Mouse (Mus musculus) forebrain, embryonic 12.5 days (tissue): ENCODE data around the gene Cdk17. TPM values are rescaled to one million over a fixed set of nuclear protein-coding genes. Genes with fewer than 3 reads are reported as not detected.

ENCODE experiments used
- ATAC-seq: fragments of 200-750 bp; cut with Nextera tagmentation; 2 replicates; pipeline ENCODE4 v1.8.0; 2017; ENCODE audit warnings: moderate TSS enrichment; ENCODE audit not compliant: low FRiP score
- H3K27ac ChIP-seq: fragments of 300-500 bp; sonication (generic); 2 replicates; pipeline ENCODE4 v1.5.1; 2016; ENCODE audit warnings: mild to moderate bottlenecking
- H3K27me3 ChIP-seq: fragments of 300-500 bp; sonication (generic); 2 replicates; pipeline ENCODE4 v1.6.1; 2016; ENCODE audit warnings: mild to moderate bottlenecking
- H3K36me3 ChIP-seq: fragments of 300-500 bp; sonication (generic); replicated peaks from 2 replicates; pipeline ENCODE4 v1.6.1; 2016; ENCODE audit warnings: mild to moderate bottlenecking
- H3K4me1 ChIP-seq: fragments of 300-500 bp; sonication (generic); 2 replicates; pipeline ENCODE4 v1.6.1; 2016
- H3K4me2 ChIP-seq: fragments of 300-500 bp; sonication (generic); 2 replicates; pipeline ENCODE4 v1.6.1; 2016; ENCODE audit warnings: mild to moderate bottlenecking, moderate library complexity
- H3K4me3 ChIP-seq: fragments of 300-500 bp; sonication (generic); replicated peaks from 2 replicates; pipeline ENCODE4 v1.5.1; 2016; ENCODE audit warnings: mild to moderate bottlenecking
- H3K9ac ChIP-seq: fragments of 300-500 bp; sonication (generic); 2 replicates; pipeline ENCODE4 v1.6.1; 2016; ENCODE audit warnings: mild to moderate bottlenecking
- H3K9me3 ChIP-seq: fragments of 300-500 bp; sonication (generic); 2 replicates; pipeline ENCODE4 v1.6.1; 2016
- WGBS: fragments of 180-500 bp; shearing (Covaris S2); methylation state at CpG from one replicate; pipeline ENCODE4 v1.1.7; 2016; 5-methylcytosine and 5-hydroxymethylcytosine counted together
- polyA plus RNA-seq: library from polyadenylated mRNA; unstranded; fragments of >200 nt; fragmentation: Nextera tagmentation; extraction: Ambion mirVana; gene quantifications from 2 replicates; pipeline ENCODE4 v1.2.1, GENCODE M21; 2016

The Cdk17 gene
- polyA plus RNA-seq, 1 experiment from 2014 or later = 44.6 TPM

- 52% methylated on average over 8 of the region's 8 CpGs for WGBS
- Histone ChIP-seq H3K36me3 (peaks cover 24% of the 10 kb centered on the region), H3K9me3 (no peaks in the 10 kb centered on the region), H3K9ac (no peak overlapping the region), H3K27me3 (no peaks in the 10 kb centered on the region), H3K4me2 (no peak overlapping the region), H3K4me1 (no peaks in the 10 kb centered on the region; the same call in 1 of the 2 replicates), H3K27ac (no peak overlapping the region), H3K4me3 (no peak overlapping the region)
- no peak for ATAC-seq
Observed at GRCm38 (mm10) chr10:93227921-93228320, 67.2 kb downstream of the Cdk17 start.

- H3K9ac ChIP-seq = no peak overlapping the region
- WGBS = 70% methylated on average over 11 of the region's 11 CpGs
- H3K36me3 ChIP-seq = peaks cover 29% of the 10 kb centered on the region
- no peaks in the 10 kb centered on the region; the same call in 1 of the 2 replicates for H3K4me1 ChIP-seq
- no peak overlapping the region for H3K4me2 ChIP-seq
- no peak overlapping the region for H3K4me3 ChIP-seq
- ATAC-seq = no peak
- no peak overlapping the region for H3K27ac ChIP-seq
- no peaks in the 10 kb centered on the region for H3K27me3 ChIP-seq
- no peaks in the 10 kb centered on the region for H3K9me3 ChIP-seq
Observed at GRCm38 (mm10) chr10:93228401-93229007, 67.8 kb downstream of the Cdk17 start.

GRCm38 (mm10) chr10:93231490-93231889, 70.8 kb downstream of the Cdk17 start:
- H3K27ac ChIP-seq = no peak overlapping the region
- H3K4me3 ChIP-seq = no peak overlapping the region
- H3K9me3 ChIP-seq = no peaks in the 10 kb centered on the region
- H3K4me1 ChIP-seq = no peaks in the 10 kb centered on the region; the same call in 1 of the 2 replicates
- H3K9ac ChIP-seq = no peak overlapping the region
- no peak for ATAC-seq
- no peak overlapping the region for H3K4me2 ChIP-seq
- H3K36me3 ChIP-seq = peaks cover 45% of the 10 kb centered on the region
- WGBS = 59% methylated on average over 4 of the region's 4 CpGs
- H3K27me3 ChIP-seq = no peaks in the 10 kb centered on the region

- H3K27ac ChIP-seq = no peak overlapping the region
- no peaks in the 10 kb centered on the region for H3K9me3 ChIP-seq
- no peaks in the 10 kb centered on the region; the same call in 1 of the 2 replicates for H3K4me1 ChIP-seq
- 95% methylated on average over 5 of the region's 5 CpGs for whole genome bisulfite sequencing
- no peaks in the 10 kb centered on the region for H3K27me3 ChIP-seq
- no peak overlapping the region for H3K4me3 ChIP-seq
- no peak overlapping the region for H3K4me2 ChIP-seq
- H3K36me3 ChIP-seq = peaks cover 42% of the 10 kb centered on the region
- ATAC-seq = no peak
- H3K9ac ChIP-seq = no peak overlapping the region
Observed at GRCm38 (mm10) chr10:93231893-93232292, 71.2 kb downstream of the Cdk17 start.

- H3K9ac ChIP-seq = no peak overlapping the region
- no peaks in the 10 kb centered on the region for H3K4me1 ChIP-seq
- peaks cover 49% of the 10 kb centered on the region for H3K36me3 ChIP-seq
- 90% methylated on average over 6 of the region's 6 CpGs for WGBS
- no peak for ATAC-seq
- no peaks in the 10 kb centered on the region for H3K9me3 ChIP-seq
- no peak overlapping the region for H3K4me3 ChIP-seq
- H3K27ac ChIP-seq = no peak overlapping the region
- no peaks in the 10 kb centered on the region for H3K27me3 ChIP-seq
- no peak overlapping the region for H3K4me2 ChIP-seq
Observed at GRCm38 (mm10) chr10:93233665-93234194, 73.1 kb downstream of the Cdk17 start.

- H3K9me3 ChIP-seq = no peaks in the 10 kb centered on the region
- no peaks in the 10 kb centered on the region for H3K4me1 ChIP-seq
- no peak overlapping the region for H3K27ac ChIP-seq
- 92% methylated on average over 9 of the region's 9 CpGs for WGBS
- H3K4me2 ChIP-seq = no peak overlapping the region
- H3K9ac ChIP-seq = no peak overlapping the region
- H3K4me3 ChIP-seq = no peak overlapping the region
- ATAC-seq = no peak
- peaks cover 56% of the 10 kb centered on the region for H3K36me3 ChIP-seq
- H3K27me3 ChIP-seq = no peaks in the 10 kb centered on the region
Observed at GRCm38 (mm10) chr10:93234692-93235091, 74.0 kb downstream of the Cdk17 start.

- no peaks in the 10 kb centered on the region for H3K9me3 ChIP-seq
- no peak overlapping the region for H3K4me2 ChIP-seq
- peaks cover 48% of the 10 kb centered on the region for H3K36me3 ChIP-seq
- WGBS = 94% methylated on average over 9 of the region's 9 CpGs
- ATAC-seq = no peak
- no peak overlapping the region for H3K27ac ChIP-seq
- peaks cover 6% of the 10 kb centered on the region; the same call in 1 of the 2 replicates for H3K4me1 ChIP-seq
- no peak overlapping the region for H3K9ac ChIP-seq
- no peak overlapping the region for H3K4me3 ChIP-seq
- H3K27me3 ChIP-seq = no peaks in the 10 kb centered on the region
Observed at GRCm38 (mm10) chr10:93239201-93239806, 78.6 kb downstream of the Cdk17 start.

- Histone ChIP-seq H3K4me1 (peaks cover 6% of the 10 kb centered on the region; the same call in 1 of the 2 replicates), H3K36me3 (peaks cover 31% of the 10 kb centered on the region), H3K27me3 (no peaks in the 10 kb centered on the region), H3K4me2 (no peak overlapping the region), H3K27ac (no peak overlapping the region), H3K4me3 (no peak overlapping the region), H3K9ac (no peak overlapping the region), H3K9me3 (no peaks in the 10 kb centered on the region)
- WGBS = 7% methylated on average over 3 of the region's 3 CpGs
- ATAC-seq = no peak
Observed at GRCm38 (mm10) chr10:93242208-93242607, 81.5 kb downstream of the Cdk17 start.

GRCm38 (mm10) chr10:93242861-93243260, 82.2 kb downstream of the Cdk17 start:
- ATAC-seq = no peak
- Histone ChIP-seq H3K9me3 (no peaks in the 10 kb centered on the region), H3K4me3 (no peak overlapping the region), H3K36me3 (peaks cover 30% of the 10 kb centered on the region), H3K4me1 (peaks cover 8% of the 10 kb centered on the region), H3K27ac (no peak overlapping the region), H3K9ac (no peak overlapping the region), H3K4me2 (no peak overlapping the region), H3K27me3 (no peaks in the 10 kb centered on the region)
- 2% methylated on average over 5 of the region's 5 CpGs for WGBS

- Histone ChIP-seq H3K4me1 (peaks cover 10% of the 10 kb centered on the region), H3K4me2 (no peak overlapping the region), H3K27me3 (no peaks in the 10 kb centered on the region), H3K4me3 (no peak overlapping the region), H3K9ac (no peak overlapping the region), H3K36me3 (peaks cover 19% of the 10 kb centered on the region), H3K27ac (no peak overlapping the region), H3K9me3 (no peaks in the 10 kb centered on the region)
- no peak for ATAC-seq
- WGBS = 89% methylated on average over 10 of the region's 10 CpGs
Observed at GRCm38 (mm10) chr10:93244209-93244705, 83.6 kb downstream of the Cdk17 start.

GRCm38 (mm10) chr10:93246185-93246920, 85.7 kb downstream of the Cdk17 start:
- no peaks in the 10 kb centered on the region for H3K27me3 ChIP-seq
- H3K36me3 ChIP-seq = 0 out of 2 replicates have a peak, but pooled peaks cover 6% of the 10 kb centered on the region
- H3K4me2 ChIP-seq = no peak overlapping the region
- no peak for ATAC-seq
- no peak overlapping the region for H3K27ac ChIP-seq
- no peaks in the 10 kb centered on the region for H3K9me3 ChIP-seq
- H3K4me1 ChIP-seq = peaks cover 23% of the 10 kb centered on the region
- H3K4me3 ChIP-seq = no peak overlapping the region
- H3K9ac ChIP-seq = no peak overlapping the region
- 98% methylated on average over 7 of the region's 7 CpGs for WGBS

- H3K27me3 ChIP-seq = no peaks in the 10 kb centered on the region
- WGBS = 90% methylated on average over 12 of the region's 12 CpGs
Observed at GRCm38 (mm10) chr10:93247422-93247821, 86.7 kb downstream of the Cdk17 start.

More at GRCm38 (mm10) chr10:93247422-93247821, 86.7 kb downstream of the Cdk17 start:
- Histone ChIP-seq H3K9me3 (no peaks in the 10 kb centered on the region), H3K9ac (no peak overlapping the region), H3K4me3 (no peak overlapping the region), H3K4me1 (peaks cover 22% of the 10 kb centered on the region), H3K36me3 (0 out of 2 replicates have a peak, but pooled peaks cover 6% of the 10 kb centered on the region), H3K4me2 (no peak overlapping the region), H3K27ac (no peak overlapping the region)
- no peak for ATAC-seq
